Mouse (Mus musculus) layer of hippocampus, postnatal 36 days (tissue): ENCODE data around the gene Supt6. TPM values are rescaled to one million over a fixed set of nuclear protein-coding genes. Genes with fewer than 3 reads are reported as not detected.
A peak's percentile ranks its signal among the peaks of the same experiment; 100 is the strongest.

Experiments used
- DNase-seq, 2 experiments: peaks; one replicate each; pipeline ENCODE4 v3.0.0; 2022
- total RNA-seq, 2 experiments: library from RNA; stranded (reverse); gene quantifications; 2 replicates each; pipeline ENCODE4 v1.2.3; 2021

Supt6 gene
- total RNA-seq, 2 experiments from 2014 or later, result 116 to 125 TPM

DNA sequence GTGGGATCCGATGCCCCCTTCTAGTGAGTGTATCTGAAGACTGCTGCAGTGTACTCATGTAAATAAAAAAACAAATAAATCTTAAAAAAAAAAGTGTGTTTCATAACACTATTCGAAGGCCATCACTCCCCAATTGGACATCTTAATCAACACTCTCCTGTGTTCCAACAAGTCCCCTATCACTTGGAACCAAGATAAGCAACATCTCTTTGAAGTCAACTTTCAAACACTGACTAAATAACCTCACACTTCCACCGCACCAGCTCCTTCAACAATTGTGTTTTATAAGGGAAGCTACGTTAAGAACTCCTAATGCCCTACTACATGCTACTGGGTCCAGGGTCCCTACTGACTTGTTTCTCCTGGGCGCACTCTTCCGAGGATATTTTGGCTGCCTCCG, 63.3 kb downstream of the Supt6 start:
- no peak for DNase-seq

DNA sequence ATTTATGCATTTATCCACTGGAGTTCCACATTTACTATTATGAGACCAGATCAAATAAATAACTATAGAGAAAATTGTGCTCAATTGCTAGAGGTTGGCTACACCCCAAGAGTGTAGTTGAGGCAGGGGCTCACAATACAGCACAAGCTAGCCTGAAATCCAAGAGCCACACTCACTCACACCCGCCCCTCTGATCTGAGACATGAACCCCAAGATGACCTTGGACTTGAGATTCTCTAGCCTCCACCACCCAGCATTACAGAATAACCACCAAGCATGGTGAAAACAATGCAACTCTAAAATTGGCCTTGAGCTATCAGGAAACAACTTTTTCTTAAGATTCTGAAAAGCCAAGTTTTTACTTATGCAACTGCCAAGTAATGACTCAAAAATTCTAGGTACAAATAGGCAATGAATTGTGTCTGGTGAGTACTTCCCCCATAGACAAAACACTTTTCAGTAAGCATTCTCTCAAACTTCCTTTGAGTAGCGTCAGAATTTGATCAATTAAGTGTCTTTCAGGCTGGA, 63.9 kb downstream of the Supt6 start:
- no peak for DNase-seq

DNA sequence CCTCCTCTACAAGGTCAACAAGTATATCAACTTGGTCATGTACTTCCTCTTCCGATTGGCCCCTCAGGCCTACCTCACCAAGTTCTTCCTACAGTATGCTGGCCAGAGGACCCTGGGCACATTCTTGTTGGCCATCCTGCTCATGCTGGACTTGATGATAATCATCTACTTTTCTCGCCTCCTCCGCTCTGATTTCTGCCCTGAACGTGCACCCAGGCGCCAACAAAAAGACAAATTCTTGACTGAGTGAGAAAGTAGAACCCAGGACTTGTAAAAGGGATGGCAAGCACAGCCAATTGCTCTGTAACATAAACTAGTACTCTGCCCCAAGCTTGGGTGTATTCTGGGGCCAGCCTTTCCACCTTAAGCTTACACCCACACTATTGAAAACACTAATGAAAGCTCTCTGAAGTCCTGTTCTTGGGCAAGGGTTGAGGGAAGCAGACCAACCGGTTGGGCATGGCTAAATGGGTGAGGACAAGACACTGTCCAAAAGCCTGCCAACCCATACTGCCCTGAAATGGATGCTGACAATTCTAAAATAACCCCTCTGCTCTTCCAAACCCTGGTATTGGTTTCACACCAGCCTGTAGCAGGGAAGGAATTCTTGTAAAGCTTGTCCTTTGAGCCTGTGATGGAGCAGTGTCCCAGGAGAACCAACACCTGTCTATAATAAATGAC, 65.6 kb downstream of the Supt6 start:
- no peak for DNase-seq

DNA sequence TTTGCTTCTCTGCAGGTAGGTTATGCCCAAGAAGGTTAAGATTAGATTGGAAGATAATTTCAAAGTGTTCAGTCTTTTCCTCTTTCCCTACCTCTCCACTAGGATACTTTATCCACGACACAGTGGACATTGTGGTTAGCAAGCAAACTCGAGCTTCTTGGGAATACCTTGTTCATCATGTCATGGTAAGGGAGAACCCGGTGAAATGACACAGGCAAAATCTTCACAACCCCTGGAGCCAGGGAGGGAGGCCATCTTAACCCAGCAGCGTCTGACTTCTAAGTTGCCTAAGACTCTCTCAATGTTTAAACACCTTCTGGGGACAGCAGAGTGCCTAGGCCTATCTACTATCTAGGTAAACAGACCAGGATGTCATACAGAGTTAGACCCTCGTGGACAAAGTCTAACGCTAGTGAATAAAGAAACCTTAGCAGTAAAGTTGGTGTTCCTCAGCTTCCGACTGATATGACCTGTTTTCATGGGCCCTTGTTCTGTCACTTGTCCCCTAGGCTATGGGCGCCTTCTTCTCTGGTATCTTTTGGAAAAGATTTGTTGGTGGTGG, 66.3 kb downstream of the Supt6 start:
- DNase-seq, result no peak

DNA sequence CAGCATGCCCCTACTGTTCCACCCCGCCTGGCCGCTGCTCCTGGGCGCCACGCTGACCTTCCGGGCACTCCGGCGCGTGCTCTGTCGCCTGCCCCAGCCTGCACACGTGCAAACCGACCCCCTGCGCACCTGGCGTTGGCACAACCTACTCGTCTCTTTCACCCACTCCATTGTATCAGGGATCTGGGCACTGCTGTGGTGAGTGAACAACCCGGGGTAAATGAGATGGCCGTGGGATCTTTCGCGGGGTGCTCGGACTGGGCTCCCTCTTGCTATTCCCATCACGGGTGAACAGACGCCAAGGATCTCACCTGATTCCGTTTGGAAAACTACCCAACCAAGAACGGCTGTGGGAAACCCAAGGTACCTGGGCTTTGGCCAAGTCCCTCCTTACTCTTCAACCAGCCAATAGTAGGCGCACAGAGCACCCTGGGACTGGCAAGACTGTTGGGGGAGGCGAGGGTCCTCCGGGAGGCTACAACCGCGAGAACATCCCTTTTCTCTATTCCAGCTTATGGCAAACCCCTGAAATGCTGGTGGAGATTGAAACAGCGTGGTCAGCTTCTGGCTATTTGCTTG, 66.8 kb downstream of the Supt6 start:
- DNase-seq, result peak; percentile 44 to 55

DNA sequence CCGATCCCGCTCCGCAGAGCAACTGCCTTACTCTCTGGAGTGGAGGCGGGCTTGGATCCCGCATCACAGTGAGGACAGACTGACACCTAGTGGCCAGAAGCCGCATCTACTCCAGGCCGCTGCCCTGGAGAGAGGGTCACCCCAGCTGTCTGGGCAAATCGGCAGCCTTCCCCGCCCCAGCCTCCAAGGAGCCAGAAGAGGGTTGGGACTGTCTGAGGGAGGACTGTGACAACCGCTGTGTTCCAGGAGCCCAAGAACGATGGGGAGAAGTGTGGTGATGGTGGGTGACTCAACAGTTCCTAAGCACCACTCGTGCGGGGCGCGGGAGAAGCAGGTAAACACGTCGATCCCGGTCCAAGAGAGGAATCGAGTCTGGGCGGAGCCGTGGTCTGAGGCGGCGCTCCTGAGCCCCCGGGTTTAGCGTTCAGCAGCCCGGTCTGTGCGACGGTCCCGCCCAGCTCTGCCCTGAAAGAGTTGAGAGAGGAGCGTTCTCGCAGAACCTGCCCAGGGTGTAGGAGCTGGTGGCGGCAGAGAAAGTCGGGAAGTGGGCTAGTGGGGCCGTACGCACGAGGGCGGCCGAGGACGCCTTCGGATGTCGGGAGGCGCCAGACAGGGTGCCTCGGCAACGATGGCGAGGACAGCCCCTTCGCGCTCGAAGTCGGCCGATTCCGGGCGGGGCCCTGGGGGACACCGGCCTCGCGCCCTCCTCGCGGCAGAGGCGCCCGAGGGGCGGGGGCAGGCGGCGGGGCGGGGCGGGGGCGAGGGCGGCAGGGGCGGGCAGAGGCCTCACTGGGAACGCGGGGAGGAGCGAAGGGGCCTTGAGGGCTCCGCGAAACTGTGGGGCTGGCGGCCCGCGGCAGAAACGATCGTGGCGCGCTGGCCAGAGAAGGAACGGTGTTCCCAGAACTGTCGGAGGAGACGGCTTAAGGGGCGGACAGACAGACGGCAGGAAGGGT, 67.6 kb downstream of the Supt6 start:
- DNase-seq, result peak; percentile 92 to 93

DNA sequence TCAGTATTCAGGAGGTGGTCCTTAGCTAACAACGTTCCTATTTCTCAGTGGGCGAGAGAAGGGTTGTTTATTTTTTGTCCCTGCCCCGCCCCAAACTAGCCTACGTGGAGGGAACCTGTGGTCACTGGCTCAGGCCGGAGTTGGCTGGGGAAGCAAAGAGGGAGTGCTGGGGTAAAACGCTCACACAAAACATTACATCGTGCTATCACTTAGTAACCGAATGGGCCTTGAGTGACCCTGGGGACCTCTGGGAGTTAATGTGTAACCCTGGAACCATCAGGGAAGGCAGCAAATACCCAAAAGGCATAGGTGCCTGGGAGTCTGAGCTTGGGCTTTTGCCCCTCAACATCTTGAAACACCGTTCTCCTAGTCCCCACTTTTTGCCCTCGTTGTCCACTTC, 68.3 kb downstream of the Supt6 start:
- no peak for DNase-seq

DNA sequence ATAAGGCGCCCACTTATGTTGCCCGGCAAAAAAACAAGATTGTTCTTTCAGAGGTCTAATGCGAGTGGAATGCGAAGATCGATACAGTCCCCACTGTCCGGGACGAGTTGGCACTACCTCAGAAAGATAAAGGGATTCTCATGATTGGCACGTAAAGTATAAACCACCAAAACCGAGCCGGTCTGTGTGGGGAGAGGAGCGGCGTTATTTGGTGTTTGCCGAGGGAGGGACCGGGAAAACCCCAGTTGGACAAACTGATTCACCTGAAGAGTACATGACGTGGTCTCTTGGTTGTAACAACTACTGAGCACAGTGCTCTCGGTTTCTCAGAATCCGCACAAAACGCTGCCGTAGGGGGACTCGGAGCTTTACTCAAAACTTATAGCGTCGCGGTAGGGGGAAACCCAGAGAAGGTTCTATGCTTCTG, 68.9 kb downstream of the Supt6 start:
- no peak for DNase-seq

DNA sequence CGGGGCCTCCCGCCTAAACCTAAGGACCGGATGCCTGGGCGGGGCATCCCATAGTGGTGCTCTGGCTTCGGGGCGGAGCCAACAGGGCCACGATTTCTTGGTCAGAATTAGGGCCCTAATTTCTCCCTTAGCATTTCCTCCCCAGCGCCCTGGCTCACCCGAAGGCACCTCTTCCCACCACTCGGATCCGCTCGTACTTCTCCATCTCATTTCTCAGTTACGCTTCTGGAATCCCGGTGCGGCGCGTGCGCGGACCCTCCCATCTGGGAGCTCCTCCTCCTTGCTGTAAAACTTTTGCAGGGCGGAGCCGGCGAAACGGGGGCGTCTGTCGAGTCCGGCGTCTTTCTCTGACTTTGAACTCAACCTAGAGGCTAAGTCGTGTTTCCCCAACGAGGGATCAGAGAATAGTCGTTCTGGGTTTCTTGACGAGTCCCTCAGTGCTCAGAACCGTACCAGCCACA, 69.4 kb downstream of the Supt6 start, which contains the start of the genes Nek8 and Tlcd1:
Gene Nek8, minus strand, starts transcription at position 274 of the 461 bp plus-strand sequence.
Gene Tlcd1, plus strand, starts transcription at position 310 of the 461 bp plus-strand sequence.
- peak; percentile 83 to 84 for DNase-seq

DNA sequence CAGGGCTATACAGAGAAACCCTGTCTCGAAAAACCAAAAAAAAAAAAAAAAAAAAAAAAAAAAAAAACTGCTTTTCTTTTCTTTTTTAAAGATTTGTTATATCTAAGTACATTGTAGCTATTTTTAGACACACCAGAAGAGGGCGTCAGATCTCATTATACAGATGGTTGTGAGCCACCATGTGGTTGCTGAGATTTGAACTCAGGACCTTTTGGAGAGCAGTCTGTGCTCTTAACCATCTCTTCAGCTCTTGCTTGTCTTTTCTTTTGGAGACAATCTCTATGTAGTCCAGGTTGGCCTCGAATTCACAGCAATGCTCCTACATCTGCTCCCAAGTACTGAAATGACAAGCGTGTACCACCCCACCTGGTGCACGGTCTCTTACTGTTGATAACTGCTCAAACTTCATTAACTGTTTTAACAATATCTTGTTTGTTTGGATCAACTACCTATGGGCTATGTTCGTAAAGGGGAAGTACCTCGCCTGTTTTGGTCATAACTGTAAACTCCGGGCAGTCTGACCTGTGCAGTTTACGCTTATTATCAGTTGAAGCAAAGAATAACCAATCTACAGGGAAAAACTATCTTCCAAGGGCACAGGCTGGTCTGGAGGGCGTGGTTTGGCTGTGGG, 69.9 kb downstream of the Supt6 start:
- no peak for DNase-seq

DNA sequence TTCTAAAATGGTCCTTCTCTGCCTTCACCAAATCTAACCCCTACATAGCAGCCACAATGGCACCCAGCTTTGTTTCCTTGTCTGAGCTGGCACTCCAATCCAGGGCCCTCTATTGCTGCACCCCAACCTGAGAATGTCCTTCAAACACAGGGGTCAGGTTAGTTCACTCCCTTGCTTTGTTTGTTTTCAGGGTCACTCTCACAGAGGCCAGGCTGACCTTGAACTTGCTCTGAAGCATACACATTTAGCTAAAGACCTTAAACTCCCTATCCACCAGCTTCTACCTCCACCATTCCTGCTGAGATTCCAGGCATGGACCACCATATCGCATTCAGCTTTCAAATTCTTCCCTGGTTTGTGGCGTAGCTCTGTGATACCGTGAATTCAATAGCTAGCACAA, 71.3 kb downstream of the Supt6 start:
- DNase-seq, result no peak

DNA sequence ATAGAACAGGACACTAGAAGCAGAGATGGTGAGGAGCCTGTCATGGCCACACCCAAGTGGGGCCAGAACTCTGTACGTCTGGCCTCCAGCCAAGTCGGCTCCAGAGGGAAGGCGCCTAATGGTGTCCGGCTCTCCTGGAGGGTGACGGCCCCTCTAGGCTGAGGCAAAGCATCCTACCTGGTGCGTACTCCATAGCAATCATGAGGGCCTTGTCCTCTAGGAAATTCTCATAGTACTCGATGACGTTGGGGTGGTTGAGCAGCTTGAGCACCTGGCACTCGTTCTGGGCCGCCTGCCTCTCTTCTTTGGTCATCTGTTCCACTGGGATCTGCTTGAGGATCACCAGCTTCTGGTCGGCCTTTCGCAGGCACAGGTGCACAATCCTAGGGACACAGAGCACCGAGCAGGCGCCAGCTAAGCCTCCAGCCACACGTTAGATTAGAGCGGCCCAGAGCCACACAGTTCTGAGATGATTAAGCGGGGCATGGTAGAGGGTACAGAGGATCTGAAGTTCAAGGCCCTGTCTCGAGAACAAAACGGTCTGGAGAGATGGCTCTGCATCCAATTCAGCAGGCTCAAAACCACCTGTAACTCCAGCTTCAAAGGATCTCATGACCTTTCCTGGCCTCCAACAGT, 72.9 kb downstream of the Supt6 start:
- no peak for DNase-seq

DNA sequence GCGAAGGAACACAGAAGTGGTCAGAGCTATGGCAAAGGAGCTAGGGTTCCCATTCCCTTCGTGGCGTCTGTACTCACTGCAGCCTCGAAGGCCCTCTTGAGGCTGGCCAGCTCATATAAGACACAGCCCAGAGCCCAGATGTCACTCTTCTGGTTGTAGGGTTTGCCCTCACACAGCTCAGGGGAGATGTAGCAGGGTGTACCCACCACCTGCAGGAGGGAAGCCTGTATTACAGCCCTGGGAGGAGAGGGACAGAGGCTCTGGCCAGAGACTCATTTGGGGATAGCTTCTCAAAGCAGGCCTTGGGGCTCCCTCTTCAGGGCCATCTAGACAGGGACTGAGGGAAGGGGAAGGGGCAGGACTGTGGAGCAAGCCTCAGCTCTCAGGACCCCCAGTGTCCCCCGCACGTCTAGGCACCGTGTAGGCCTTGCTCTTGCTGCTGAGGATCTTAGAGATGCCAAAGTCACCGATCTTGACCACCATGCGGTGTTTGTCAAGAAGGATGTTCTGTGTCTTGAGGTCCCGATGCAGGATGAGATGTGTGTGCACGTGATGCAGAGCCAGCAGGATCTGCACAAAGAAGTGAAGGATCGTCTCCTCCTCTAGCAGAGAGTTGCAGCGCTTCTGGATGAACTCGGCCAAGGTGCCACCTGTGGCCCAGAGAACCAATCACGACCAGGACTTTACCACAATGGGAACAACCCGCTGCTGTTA, 73.6 kb downstream of the Supt6 start:
- no peak for DNase-seq

DNA sequence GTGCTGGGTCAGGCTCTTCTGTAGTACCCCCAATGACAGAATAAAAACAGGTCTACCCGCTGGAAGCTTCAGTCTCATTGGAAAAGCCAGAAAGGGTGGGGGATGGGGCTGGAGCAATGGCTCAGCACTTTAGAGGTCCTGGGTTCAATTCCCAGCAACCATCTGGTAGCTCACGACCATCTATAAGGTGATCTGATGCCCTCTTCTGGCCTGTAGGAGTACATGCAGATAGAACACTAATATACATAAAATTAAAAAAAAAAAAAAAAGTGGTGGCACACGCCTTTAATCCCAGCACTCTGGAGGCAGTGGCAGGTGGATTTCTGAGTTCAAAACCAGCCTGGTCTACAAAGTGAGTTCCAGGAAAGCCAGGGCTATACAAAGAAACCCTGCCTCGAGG, 74.5 kb downstream of the Supt6 start:
- DNase-seq, result no peak

DNA sequence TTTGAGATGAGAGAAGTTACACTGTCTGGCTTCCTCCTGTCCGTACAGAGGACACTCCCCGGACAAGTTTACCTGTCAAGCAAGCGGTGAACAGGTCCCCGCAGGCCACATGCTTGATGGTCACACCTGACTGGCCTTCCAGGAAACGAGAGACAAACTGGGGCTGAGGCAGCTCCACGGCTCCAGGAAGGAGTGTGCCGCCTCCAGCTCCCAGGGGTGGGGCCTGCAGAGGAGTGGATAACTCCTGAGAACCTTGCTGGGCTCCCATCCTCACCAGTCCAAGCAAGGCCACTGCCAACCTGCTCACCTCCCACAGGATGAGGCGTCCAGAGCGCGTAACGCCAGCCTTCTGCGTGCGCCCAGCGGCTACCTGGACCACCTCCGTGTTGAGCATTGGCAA, 75.5 kb downstream of the Supt6 start:
- no peak for DNase-seq

DNA sequence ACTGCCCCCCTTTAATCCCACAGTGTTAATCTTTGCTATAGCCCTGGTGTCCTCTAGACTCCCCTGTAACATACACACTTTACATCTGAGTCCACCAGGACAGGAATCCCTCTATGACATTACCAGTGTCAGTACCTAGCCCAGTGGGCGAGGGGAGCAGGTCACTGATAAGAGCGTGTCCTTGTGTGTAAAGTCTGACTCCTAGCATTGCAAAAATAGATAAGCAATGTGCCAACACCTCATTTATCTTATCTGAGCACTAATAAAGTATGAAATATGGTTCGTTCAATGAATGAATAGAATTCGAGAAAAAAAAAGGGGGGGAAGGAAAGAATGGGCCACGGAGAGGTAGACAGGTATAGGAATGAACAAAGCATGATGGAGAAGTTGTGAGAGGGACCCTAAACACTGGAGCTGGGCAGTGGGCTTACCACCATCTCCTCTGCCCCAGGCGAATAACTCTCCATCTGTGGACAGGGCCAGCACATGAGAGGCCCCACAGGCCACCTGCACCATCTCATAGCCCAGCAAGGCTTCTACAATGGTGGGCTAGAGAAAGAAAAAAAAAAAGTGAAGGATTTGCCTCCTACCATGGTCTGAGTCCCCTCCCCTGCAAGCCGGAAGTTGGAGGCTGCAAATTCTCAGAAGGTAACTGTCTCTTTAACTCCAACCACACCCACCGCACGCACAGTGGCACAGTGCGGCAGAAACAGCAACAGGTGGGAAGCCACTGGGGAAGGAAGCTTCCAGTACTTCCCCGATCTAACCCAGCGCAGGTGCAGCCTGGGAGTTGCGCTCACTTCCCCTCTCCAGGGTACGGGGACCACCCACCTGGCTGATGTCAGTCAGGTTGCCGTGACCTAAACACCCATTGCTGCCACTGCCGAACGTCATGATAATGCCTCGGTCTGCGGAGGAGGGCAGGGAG, 77.0 kb downstream of the Supt6 start:
- DNase-seq, result no peak

DNA sequence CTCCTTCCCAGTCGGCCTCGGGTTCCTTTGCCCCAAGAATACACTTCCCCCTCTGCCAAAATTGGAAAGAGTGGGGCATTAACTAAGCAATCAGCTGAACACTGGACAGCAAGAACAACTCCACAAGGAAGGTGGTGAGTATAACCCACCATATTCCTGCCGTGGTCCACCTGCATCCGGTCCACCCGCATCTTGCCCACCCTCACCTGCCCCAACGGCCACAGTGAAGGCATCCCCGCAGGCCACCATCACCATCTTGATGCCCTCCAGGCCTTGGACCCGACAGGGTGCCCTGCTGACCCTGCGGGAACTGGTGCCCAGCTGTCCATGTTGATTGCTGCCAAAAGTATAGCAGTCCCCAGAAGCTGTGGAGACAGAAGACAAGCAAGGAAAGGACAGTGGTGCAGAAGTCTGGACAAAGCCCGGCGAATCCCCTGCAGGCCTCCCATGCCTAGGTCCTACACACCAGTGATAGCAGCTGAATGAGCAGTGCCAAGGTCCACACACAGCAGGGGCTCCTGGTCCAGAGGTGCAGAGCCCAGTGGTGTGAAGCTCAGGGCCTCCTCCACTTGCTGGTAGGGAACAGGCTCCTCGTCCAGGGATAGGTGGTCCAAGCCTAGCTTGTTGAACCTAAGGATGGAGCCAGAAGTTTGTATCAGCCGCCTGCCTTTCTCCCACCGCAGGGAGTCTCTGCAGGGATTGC, 78.4 kb downstream of the Supt6 start:
- no peak for DNase-seq

DNA sequence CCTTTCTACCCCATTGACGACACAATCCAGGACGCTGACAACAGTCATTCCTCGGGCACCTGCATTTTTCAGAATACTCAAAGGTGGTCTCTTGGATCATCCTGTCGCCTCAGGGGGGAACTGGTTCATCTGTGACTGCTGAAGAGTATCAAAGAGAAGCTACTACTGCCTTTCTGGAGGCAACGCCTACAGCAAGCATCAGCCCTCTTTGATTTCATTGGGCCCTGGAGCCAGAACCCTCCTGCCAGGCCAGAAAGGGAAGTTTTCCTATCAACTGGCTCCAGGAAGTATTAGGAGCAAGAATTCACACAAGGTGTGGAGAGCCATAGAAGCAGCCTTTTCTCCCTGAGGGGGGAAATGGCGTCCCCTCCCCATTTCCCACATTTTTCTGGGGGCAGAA, 79.1 kb downstream of the Supt6 start:
- no peak for DNase-seq

DNA sequence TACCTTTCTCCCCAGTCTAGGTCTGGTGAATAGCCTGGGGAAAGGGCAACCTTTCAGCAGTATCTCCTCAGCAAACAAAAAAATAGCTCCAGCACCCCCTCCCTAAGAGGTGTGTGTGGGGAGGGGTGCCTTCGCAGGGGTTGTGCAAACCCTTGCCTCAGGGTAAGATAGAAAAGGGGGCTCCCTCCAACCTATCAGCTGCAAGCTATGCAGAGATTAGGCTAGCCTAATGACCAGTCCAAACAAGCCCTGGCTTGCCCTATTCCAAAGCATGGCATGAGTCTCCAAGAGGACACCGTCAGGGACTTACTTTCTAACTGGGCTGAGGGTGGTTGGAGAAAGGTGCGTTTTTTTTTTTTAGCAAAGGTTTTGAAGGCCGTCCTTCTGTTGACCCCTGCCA, 79.6 kb downstream of the Supt6 start:
- DNase-seq, result no peak
